Mouse (Mus musculus): ENCODE measurements around the gene Six6.

The Six6 gene

GRCm38 (mm10) chr12:72958446-72958845 is 18.8 kb downstream of the Six6 start:
- DNase-seq, result no peak

DNA sequence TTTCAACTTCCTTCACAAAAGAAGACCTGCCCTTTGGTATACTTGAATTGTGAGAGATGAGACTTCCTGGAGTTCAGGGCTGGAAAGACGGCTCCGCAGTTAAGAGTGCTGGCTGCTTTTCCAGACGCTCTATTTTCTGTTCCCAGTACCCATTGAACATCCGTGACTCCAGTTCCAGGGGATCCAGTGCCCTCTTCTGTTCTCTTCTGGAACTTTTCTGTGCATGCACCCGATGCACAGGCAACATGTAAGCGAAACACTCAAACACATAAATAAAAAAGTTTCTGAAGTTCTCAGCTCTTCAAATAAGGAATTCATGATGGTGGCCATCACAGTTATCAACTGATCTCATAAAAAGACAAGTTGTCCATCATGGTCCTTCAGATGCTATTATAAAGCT is 23.1 kb downstream of the Six6 start:
- no peak for DNase-seq

GRCm38 (mm10) chr12:72967541-72967940 is 27.8 kb downstream of the Six6 start:
- no peak for DNase-seq

- no peak for DNase-seq
Measured at GRCm38 (mm10) chr12:72970620-72971019, 30.9 kb downstream of the Six6 start.

DNA sequence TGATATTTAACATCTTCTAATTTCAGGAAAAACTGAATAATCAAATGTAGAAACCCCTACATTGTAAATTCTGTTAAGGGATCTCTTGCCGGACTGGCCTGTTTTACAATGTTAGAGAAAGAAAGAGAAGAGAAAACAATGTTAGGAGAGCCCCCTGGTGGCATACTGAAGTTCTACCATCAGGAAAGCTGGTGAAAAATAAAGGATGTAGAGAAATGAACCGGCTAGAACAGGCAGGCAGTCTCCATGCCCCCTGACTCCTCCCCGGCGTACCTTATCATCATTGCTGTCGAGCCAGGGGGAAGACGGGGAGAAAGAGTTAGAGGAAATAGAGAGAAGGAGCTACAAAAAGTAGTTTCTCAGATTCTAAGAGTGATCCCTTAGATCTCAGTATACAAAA is 33.5 kb downstream of the Six6 start:
- peak; percentile 45 for DNase-seq

DNA sequence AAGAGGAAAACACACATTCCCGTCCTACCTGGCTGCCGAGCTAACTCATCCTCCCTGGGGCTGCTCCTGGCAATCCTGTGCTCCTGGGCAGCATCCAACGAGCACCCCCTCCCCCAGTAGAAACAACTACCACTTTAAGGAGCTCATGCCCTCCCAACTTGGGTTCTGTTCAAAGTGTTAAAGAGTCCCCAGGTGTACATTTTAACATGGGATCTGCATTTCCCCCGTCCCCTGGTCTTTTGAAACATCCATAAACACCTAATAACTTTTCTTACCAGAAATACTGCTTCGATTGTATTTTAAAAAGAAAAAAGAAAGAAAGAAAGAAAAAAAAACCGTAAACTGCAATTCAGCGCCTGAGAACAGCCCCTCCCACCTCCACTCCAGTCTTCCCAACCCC is 36.5 kb downstream of the Six6 start:
- no peak for DNase-seq

DNA sequence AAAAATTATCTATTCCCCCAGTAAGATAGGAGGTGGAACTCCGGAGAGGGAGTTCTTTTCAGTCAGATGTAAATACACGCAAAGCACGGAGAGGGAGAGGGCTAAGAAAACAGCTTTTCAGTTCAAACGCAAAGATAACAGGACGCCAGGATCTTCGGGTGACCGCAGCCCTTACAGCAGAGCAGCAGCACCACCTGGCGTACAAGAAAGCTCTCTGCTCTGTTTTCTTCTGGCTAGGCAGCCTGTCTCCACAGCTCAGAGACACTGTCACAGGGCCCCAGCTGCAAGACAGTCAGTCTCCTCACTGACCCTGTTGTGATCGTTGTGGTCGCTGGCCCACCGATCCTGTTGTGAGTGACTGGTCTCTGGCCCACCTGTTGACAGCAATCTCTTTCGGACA is 37.0 kb downstream of the Six6 start:
- DNase-seq, result peak; percentile 43

DNA sequence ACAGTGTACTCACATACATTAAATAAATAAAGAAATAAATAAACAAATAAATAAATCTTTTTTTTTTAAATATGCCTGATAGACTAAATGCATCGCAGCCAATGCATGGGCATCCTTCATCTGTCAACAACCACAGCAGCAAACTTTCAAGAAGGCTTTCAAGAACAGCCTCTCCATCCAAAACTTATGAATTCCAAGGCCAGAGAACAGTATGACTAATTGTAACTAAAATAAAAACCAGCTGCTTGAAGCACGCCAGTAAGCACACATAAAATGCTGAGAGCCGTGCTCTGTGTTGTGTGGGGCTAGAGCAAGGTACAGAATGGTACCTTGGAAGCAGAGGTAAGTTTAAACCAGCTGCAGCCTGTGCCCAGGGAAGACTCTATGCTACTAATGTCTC is 38.2 kb downstream of the Six6 start:
- DNase-seq, result no peak

GRCm38 (mm10) chr12:72979236-72979635 is 39.5 kb downstream of the Six6 start:
- DNase-seq, result no peak

- DNase-seq, result no peak
Measured at GRCm38 (mm10) chr12:72982616-72983015, 42.9 kb downstream of the Six6 start.

GRCm38 (mm10) chr12:72983071-72983857 is 43.6 kb downstream of the Six6 start:
- no peak for DNase-seq

All from cerebellum, adult 9-10 months (tissue).